Mouse (Mus musculus) hindbrain, embryonic 12.5 days (tissue): ENCODE measurements at regions not wholly inside any gene's neighbourhood (a gene's known extent, or its start where the extent isn't known, plus 50 kb on each side); places are given as distances from the start of the nearest gene placed in this dataset.

Experiments used
- ATAC-seq: fragments of 200-750 bp; cut with Nextera tagmentation; 2 replicates; pipeline ENCODE4 v1.8.0; 2017; ENCODE audit warnings: moderate TSS enrichment; ENCODE audit not compliant: low FRiP score
- H3K27ac ChIP-seq: fragments of 300-500 bp; sonication (generic); 2 replicates; pipeline ENCODE4 v1.5.1; 2016; ENCODE audit warnings: mild to moderate bottlenecking
- H3K27me3 ChIP-seq: fragments of 300-500 bp; sonication (generic); 2 replicates; pipeline ENCODE4 v1.6.1; 2016; ENCODE audit warnings: mild to moderate bottlenecking
- H3K36me3 ChIP-seq: fragments of 300-500 bp; sonication (generic); 2 replicates; pipeline ENCODE4 v1.6.1; 2016; ENCODE audit warnings: mild to moderate bottlenecking
- H3K4me1 ChIP-seq: fragments of 300-500 bp; sonication (generic); 2 replicates; pipeline ENCODE4 v1.6.1; 2016
- H3K4me2 ChIP-seq: fragments of 300-500 bp; sonication (generic); replicated peaks from 2 replicates; pipeline ENCODE4 v1.6.1; 2016; ENCODE audit warnings: mild to moderate bottlenecking
- H3K4me3 ChIP-seq: fragments of 300-500 bp; sonication (generic); 2 replicates; pipeline ENCODE4 v1.5.1; 2016; ENCODE audit warnings: mild to moderate bottlenecking
- H3K9ac ChIP-seq: fragments of 300-500 bp; sonication (generic); 2 replicates; pipeline ENCODE4 v1.6.1; 2016; ENCODE audit warnings: mild to moderate bottlenecking, moderate library complexity
- H3K9me3 ChIP-seq: fragments of 300-500 bp; sonication (generic); replicated peaks from 2 replicates; pipeline ENCODE4 v1.6.1; 2016; ENCODE audit warnings: mild to moderate bottlenecking
- WGBS: fragments of 180-500 bp; shearing (Covaris S2); methylation state at CpG from one replicate; pipeline ENCODE4 v1.1.7; 2016; 5-methylcytosine and 5-hydroxymethylcytosine counted together

DNA sequence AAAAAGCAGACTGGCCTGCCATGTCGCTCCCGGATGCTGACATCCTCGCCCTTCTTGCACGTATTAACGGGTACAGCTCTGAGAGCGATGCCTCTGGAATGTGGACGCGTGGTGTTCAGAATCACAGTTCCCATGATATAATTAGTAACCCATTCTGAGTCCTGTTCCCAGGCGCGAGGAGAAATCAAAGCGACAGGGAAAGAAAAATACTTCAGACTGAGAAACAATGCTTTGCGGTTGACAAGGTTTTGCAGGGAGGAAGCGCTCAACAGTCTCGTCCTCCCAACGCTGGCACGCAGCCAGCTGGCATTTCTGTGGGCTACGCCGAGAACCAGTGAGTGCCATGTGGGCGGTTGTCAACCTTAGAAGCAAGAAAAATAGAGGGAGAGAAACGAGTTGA, 285.6 kb downstream of the Ptbp2 start:
- no peak overlapping the region for H3K4me3 ChIP-seq
- H3K4me2 ChIP-seq: peak overlapping the region; percentile 15; the same call in 1 of the 2 replicates
- H3K9me3 ChIP-seq: no peaks in the 10 kb centered on the region
- no peak overlapping the region for H3K9ac ChIP-seq
- no peaks in the 10 kb centered on the region for H3K27me3 ChIP-seq
- no peaks in the 10 kb centered on the region for H3K36me3 ChIP-seq
- no peaks in the 10 kb centered on the region for H3K4me1 ChIP-seq
- H3K27ac ChIP-seq: no peak overlapping the region
- peak; percentile 74 for ATAC-seq
- WGBS: 62% methylated on average over 20 of the region's 20 CpGs

DNA sequence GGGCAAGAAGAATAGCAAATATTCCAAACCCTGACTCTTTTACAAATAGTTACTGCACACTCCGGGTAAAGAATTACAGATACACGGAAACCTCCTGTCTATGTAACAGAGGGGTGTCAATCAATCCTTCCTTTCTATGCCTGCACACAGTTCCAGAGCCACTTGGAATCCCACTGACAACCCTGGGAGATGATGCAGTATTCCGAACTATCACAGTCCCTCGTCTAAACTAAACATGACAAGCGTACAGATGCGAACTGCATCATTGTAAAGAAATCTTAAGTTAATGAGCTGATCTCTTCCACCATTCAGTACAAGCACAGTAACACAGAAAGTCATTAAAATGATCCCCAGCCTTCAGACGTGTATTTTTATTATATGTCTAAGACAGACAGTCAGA, 286.4 kb downstream of the Ptbp2 start:
- Histone ChIP-seq H3K36me3 (no peaks in the 10 kb centered on the region), H3K27ac (no peak overlapping the region), H3K4me2 (no peak overlapping the region), H3K4me3 (no peak overlapping the region), H3K9ac (no peak overlapping the region), H3K9me3 (no peaks in the 10 kb centered on the region), H3K27me3 (no peaks in the 10 kb centered on the region), H3K4me1 (no peaks in the 10 kb centered on the region)
- ATAC-seq: no peak
- WGBS: 64% methylated on average over 7 of the region's 7 CpGs

DNA sequence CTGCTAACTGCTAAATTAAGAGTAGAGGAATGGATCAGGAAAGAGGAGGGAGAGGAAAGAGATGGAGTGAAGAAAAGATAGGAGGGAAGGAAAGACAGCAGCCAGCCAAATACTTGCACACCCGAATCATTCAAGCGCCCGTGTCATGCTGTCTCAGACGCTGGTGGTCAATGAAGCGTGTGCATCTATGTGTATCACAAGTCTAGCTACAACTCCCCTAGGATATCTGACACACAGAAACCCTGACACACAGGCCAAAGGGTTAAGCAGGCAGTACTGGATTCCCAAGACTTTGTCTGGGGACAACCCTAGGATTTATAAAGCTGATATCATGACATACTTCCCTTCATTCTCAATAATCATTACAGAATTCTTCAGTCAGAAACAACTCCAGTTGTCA, 289.7 kb downstream of the Ptbp2 start:
- no peaks in the 10 kb centered on the region for H3K9me3 ChIP-seq
- ATAC-seq: no peak
- H3K4me2 ChIP-seq: no peak overlapping the region
- 60% methylated on average over 5 of the region's 5 CpGs for WGBS
- no peak overlapping the region for H3K27ac ChIP-seq
- no peaks in the 10 kb centered on the region for H3K4me1 ChIP-seq
- no peak overlapping the region for H3K4me3 ChIP-seq
- H3K36me3 ChIP-seq: no peaks in the 10 kb centered on the region
- no peaks in the 10 kb centered on the region for H3K27me3 ChIP-seq
- no peak overlapping the region for H3K9ac ChIP-seq

DNA sequence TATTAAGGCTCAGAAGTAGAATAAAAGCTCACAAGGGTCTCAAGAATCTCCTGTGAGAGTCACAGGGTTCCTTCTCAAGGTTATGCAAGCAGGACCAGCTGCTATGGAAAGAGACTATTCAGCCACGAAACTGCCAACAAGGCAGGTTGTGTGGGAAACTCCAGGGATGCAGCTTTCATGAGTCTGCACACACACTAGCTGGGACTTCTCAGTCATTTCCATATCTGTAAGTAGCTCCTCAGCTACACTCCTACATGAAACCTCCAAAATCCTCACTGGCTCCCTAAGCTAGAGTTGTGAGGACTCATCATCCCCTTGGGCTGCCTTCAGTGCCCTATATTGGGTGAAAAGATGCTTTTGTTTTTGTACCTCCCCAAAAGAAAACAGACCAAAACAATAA, 291.6 kb downstream of the Ptbp2 start:
- ATAC-seq: no peak
- Histone ChIP-seq H3K9ac (no peak overlapping the region), H3K9me3 (no peaks in the 10 kb centered on the region), H3K27ac (no peak overlapping the region), H3K27me3 (no peaks in the 10 kb centered on the region), H3K4me1 (no peaks in the 10 kb centered on the region), H3K4me3 (no peak overlapping the region), H3K4me2 (no peak overlapping the region), H3K36me3 (no peaks in the 10 kb centered on the region)
- WGBS: 57% methylated on average over 1 of the region's 1 CpGs

DNA sequence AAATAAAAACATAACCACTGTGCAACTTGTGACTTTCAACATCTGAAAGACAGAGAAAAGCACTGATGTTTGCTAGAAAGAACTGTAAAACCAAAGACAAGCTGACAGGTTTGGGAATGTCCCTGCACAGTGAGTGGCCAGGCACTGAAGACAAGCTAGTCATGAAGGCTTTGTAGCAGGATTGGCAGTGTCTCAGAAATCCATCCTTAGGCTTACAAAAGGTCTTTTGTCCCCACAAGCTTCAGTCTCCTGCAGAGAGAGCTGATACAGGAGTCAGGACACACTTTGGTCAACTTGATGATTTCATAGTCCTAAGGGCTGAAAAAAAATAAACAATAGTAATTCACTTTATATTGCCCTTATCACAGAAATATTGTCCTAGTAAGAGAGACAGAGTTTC, 294.9 kb downstream of the Ptbp2 start:
- no peak overlapping the region for H3K9ac ChIP-seq
- H3K27me3 ChIP-seq: no peaks in the 10 kb centered on the region
- H3K4me1 ChIP-seq: no peaks in the 10 kb centered on the region
- H3K4me2 ChIP-seq: no peak overlapping the region
- H3K27ac ChIP-seq: no peak overlapping the region
- ATAC-seq: no peak
- no peaks in the 10 kb centered on the region for H3K36me3 ChIP-seq
- no peak overlapping the region for H3K4me3 ChIP-seq
- H3K9me3 ChIP-seq: no peaks in the 10 kb centered on the region; the same call in 1 of the 2 replicates
